Mouse (Mus musculus) E14TG2a.4 (cell line): ENCODE measurements around the gene Cldn19.
A peak's percentile ranks its signal among the peaks of the same experiment; 100 is the strongest.

Experiments
- H3K27me3 ChIP-seq: 2 replicates; pipeline ENCODE4 v1.6.1; 2014; ENCODE audit warnings: low read length, control low read depth; ENCODE audit not compliant: insufficient read depth
- H3K36me3 ChIP-seq: 2 replicates; pipeline ENCODE4 v1.6.1; 2014; ENCODE audit warnings: low read length, control low read depth; ENCODE audit not compliant: insufficient read depth
- H3K4me1 ChIP-seq: replicated peaks from 2 replicates; pipeline ENCODE4 v1.6.1; 2014; ENCODE audit warnings: low read depth, low read length, control low read depth
- H3K4me3 ChIP-seq: replicated peaks from 2 replicates; pipeline ENCODE4 v1.5.1; 2014; ENCODE audit warnings: mild to moderate bottlenecking, low read length
- H3K9me3 ChIP-seq: 2 replicates; pipeline ENCODE4 v1.6.1; 2014; ENCODE audit warnings: low read length, control low read depth
- CTCF ChIP-seq: conservative IDR thresholded peaks from 2 replicates; pipeline ENCODE4 v1.5.1; 2014; ENCODE audit warnings: low read length
- NANOG ChIP-seq: IDR thresholded peaks from 2 replicates; pipeline ENCODE4 v1.6.1; 2014; ENCODE audit warnings: borderline replicate concordance, low read length, mixed read lengths
- POU5F1 ChIP-seq: IDR thresholded peaks from 2 replicates; pipeline ENCODE4 v1.6.1; 2014; ENCODE audit warnings: low read length, borderline replicate concordance

Gene Cldn19

DNA sequence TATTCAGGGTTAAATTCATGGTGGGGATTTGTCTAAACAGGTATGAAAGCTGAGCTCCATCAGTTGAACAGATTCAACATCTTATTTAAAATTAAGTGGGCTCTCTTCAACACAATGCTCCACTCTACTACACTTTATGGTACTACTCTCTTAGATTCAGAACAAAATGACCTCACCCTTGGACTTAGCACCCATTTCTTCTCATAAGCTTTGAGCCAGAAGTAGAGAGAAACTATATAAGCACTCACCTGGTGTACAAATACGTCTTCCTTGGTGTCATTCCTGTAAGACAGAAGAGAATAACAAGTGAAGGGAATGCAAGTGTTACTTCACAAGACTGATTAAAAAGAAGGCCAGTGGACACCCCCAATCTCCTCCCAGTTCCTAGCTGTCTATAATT is 29.6 kb downstream of the Cldn19 start:
- Histone ChIP-seq H3K4me1 (peaks cover 88% of the 10 kb centered on the region), H3K4me3 (no peak overlapping the region), H3K36me3 (peaks cover 99% of the 10 kb centered on the region), H3K27me3 (no peaks in the 10 kb centered on the region), H3K9me3 (no peaks in the 10 kb centered on the region)
- TF ChIP-seq POU5F1 (no peak), NANOG (no peak), CTCF (no peak)

DNA sequence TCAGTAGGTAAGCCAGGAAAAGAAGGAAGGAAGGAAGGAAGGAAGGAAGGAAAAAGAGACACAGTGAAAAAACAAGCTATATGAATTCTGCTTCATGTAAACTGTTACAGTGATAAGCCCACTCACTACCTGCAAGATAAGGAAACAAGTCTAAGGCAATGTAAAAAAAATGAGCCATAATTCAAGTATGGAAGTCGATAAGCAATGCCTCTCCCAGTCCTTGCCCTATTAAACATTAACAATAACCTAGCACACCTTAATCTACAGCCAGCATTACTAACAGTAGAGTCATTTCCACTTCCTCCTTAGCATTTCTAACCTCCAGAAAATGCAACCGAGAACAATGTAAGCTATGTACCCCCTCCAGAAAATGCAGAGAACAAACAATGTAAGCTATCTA is 30.1 kb downstream of the Cldn19 start:
- Histone ChIP-seq H3K36me3 (peaks cover 99% of the 10 kb centered on the region), H3K27me3 (no peaks in the 10 kb centered on the region), H3K4me1 (peaks cover 88% of the 10 kb centered on the region), H3K4me3 (no peak overlapping the region), H3K9me3 (no peaks in the 10 kb centered on the region)
- TF ChIP-seq POU5F1: no peak
- TF ChIP-seq NANOG: no peak
- TF ChIP-seq CTCF: no peak

DNA sequence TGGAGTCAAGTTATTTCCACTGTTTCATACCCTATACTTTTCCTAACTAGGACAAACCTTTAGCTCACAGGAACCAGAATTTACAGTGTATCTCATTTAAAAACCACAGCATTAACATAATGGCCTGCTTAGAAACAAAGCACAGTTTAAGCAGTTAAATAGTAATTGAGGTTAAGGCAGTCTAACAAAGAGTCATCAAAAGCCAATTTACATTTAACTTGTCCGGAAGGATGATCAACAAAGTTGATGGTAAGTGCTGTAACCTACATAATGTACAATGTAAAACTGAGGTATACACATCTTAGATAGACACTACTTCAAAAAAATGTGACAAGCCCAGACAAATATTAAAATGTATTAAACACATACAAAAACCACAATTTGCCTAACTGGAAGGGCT is 36.7 kb downstream of the Cldn19 start:
- TF ChIP-seq POU5F1 (no peak), CTCF (no peak), NANOG (peak; percentile 72)
- H3K9me3 ChIP-seq: no peaks in the 10 kb centered on the region
- H3K4me3 ChIP-seq: peak overlapping the region; percentile 97
- H3K36me3 ChIP-seq: peaks cover 66% of the 10 kb centered on the region
- H3K27me3 ChIP-seq: no peaks in the 10 kb centered on the region
- peaks cover 72% of the 10 kb centered on the region for H3K4me1 ChIP-seq

DNA sequence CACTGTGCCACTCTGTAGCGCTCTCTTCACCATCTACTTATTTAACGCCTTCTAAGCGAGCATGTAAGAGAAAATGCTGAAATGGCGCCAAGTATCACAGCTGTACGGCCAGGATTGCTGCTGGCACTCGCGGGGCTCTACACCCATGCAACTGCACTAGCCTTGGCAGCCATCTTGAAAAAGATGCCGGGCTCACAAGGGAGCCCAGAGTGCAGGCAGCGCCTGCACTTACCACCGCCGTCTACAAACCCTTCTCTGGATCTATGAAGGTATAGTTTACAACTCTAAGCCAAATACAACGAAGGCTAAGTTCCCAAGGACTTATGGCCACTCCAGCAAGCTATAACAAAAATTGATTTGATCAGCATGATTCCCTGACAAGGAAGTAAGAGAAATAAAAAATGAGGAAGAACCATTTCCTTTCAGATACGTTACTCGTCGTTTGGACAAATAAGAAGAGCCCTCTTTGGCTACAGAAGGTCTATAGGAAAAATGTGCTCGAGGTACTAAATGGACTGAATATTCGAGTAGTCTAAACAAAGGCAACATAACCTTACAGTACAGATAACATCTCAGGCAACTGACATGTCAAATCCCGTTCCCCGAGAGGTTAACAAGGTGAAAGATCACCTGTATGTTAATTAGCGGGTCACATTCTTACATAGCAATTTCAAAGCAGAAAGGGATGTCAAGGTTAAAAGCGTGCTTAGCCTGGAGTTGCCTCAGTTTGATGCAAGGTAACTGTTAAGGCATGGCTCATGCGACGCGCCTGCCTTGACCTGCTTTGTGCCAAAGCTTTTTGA is 37.8 kb downstream of the Cldn19 start:
- H3K27me3 ChIP-seq: no peaks in the 10 kb centered on the region
- peaks cover 56% of the 10 kb centered on the region for H3K36me3 ChIP-seq
- TF ChIP-seq POU5F1 (no peak), CTCF (no peak), NANOG (no peak)

DNA sequence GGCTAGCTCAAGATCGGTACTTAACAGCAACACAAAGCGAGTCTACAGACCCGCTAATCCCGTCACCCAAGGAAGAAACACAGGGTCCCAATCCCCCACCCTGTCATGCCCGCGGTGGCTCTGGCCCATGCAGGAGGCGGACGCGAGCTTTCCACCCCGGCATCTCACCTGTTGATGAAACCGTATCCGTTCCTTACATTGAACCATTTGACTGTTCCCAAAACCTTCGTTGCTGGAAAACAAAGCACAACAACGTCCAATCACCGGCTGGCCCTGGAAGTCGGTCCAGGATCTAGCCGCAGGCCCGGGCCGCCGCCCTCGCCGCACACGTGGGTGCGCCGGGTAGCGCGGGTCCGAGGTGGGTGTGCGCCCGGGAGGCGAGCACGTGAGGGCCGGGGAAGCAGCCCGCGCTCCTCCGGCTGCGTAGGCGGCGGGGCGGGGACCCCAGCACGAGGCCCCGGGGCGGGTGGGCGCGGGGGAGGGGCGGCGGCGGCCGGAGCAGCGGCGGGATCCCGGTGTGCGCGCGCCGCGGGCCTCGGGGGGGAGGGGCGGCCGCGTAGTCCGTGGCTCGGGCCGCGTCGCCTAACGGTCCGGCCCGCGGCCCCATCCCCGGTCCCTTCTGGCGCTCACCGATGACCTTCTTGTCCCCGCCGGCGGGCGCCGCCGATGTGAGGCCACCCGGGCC is 38.5 kb downstream of the Cldn19 start:
- Histone ChIP-seq H3K27me3 (no peaks in the 10 kb centered on the region), H3K9me3 (no peaks in the 10 kb centered on the region), H3K36me3 (peaks cover 48% of the 10 kb centered on the region), H3K4me3 (peak overlapping the region; percentile 97), H3K4me1 (peaks cover 60% of the 10 kb centered on the region)
- TF ChIP-seq POU5F1: no peak
- no peak for TF ChIP-seq CTCF
- no peak for TF ChIP-seq NANOG

More for the DNA sequence above, 37.8 kb downstream of the Cldn19 start:
- Histone ChIP-seq H3K9me3 (no peaks in the 10 kb centered on the region), H3K4me1 (peaks cover 67% of the 10 kb centered on the region), H3K4me3 (peak overlapping the region; percentile 97)

DNA sequence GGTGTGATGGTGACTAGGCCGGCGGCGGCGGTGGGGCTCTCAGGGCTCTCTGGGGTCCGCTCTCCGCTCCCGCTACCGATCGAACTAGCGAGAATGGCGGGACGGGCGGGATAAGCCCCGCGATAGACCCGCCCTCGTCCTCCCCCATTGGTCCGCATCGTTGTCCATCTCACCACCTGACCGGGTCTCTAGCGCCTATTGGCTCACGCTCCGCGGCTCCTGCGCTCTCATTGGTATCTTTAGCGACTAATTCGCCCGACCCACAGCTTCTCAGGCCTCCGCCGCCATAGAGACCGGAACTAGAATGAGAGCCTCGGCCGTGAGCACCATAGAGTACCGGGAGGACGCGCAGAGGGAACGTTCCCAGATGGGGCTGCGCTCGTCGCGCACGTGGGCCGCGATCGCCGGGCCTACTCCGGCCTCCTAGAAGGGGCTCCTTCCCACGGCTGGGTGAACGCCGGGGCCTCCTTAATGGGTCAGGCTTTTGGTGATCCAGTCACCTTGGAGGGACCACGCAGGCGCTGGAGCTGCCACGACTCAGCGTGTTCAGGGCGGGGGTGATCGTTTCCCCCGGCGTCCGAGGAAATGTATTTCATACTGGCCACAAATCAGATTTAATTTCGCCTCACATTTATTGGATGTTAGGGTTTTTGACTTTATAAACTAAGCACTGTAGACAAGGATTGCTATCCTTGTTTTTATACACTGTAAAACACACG is 39.4 kb downstream of the Cldn19 start, which contains the start of gene Ybx1:
Gene Ybx1 (minus strand): TSS at position 190 of the 719 bp plus-strand sequence.
- H3K36me3 ChIP-seq: peaks cover 44% of the 10 kb centered on the region
- TF ChIP-seq CTCF (no peak), POU5F1 (no peak), NANOG (no peak)
- peaks cover 57% of the 10 kb centered on the region for H3K4me1 ChIP-seq
- H3K27me3 ChIP-seq: no peaks in the 10 kb centered on the region
- peak within 1 kb of the TSS; percentile 97 for H3K4me3 ChIP-seq
- H3K9me3 ChIP-seq: no peaks in the 10 kb centered on the region

DNA sequence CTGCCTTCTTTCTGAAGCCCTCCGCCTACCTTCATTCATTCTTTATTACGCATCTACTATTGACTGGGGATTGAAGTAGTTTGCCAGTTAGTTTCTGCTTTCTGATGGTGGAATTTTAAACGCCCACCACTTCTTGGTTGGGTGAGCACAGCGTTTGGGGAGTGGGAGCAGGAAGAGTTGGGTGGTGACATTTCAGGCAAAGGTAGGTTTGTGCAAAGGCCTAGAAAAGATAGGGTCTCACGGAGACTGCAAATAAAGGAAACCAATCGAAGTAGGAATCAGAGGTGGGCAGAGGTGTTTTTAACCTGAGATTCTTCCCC is 39.9 kb downstream of the Cldn19 start:
- Histone ChIP-seq H3K9me3 (no peaks in the 10 kb centered on the region), H3K27me3 (no peaks in the 10 kb centered on the region), H3K4me1 (peaks cover 52% of the 10 kb centered on the region), H3K36me3 (peaks cover 41% of the 10 kb centered on the region), H3K4me3 (peak overlapping the region; percentile 97)
- no peak for TF ChIP-seq CTCF
- no peak for TF ChIP-seq NANOG
- TF ChIP-seq POU5F1: no peak

DNA sequence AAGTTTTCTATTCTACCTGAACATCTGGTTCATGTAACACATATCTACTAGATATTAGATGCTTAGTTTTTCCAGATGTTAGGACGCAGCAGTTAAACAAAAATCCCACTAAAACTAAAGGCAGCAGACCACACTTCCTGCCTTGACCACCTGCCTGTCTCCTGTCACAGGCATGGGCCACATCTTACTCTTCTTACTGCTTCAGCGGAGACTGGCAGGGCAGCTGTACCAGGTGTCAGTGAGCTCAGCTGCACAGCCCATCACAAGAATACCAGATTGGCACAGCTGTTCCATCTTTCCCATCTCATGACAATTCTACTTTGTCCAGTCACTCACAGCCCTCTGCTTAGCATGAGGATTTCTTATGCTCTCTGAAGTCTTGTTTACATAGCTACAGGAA is 42.1 kb downstream of the Cldn19 start:
- no peak for TF ChIP-seq CTCF
- TF ChIP-seq NANOG: no peak
- no peak for TF ChIP-seq POU5F1
- H3K4me3 ChIP-seq: no peak overlapping the region

More for the DNA sequence above, 42.1 kb downstream of the Cldn19 start:
- peaks cover 32% of the 10 kb centered on the region for H3K4me1 ChIP-seq
- H3K36me3 ChIP-seq: peaks cover 37% of the 10 kb centered on the region
- H3K9me3 ChIP-seq: no peaks in the 10 kb centered on the region
- no peaks in the 10 kb centered on the region for H3K27me3 ChIP-seq
